Mouse (Mus musculus): Measurements from ENCODE around the gene Cd68.

- TF ChIP-seq TAL1 (IDR thresholded peaks at IDR 0.05; ENCODE audit: low read length) = no peak
- no peak for TF ChIP-seq GATA1 (IDR thresholded peaks at IDR 0.05; ENCODE audit: low read length)
Measured at GRCm38 (mm10) chr11:69628286-69628685, 37.7 kb downstream of the Cd68 start.
